Mouse (Mus musculus) layer of hippocampus, adult 18-20 months (tissue): ENCODE results near the gene Sumo1. TPM values are rescaled to one million over a fixed set of nuclear protein-coding genes. Genes with fewer than 3 reads are reported as not detected.

ENCODE experiments used
- DNase-seq, 2 experiments: peaks; one replicate each; pipeline ENCODE4 v3.0.0; 2022; ENCODE audit warnings: low spot score in 2 of 2
- total RNA-seq, 2 experiments: library from RNA; stranded (reverse); gene quantifications; 2 replicates each; pipeline ENCODE4 v1.2.3; 2021

Gene Sumo1
- total RNA-seq, 2 experiments from 2014 or later: 117 to 119 TPM

GRCm38 (mm10) chr1:59550996-59551395, 119.6 kb downstream of the Sumo1 start:
- DNase-seq: no peak

- no peak for DNase-seq
These were observed 120.4 kb downstream of the Sumo1 start for GRCm38 (mm10) chr1:59550227-59550626.

GRCm38 (mm10) chr1:59549036-59549675, 121.5 kb downstream of the Sumo1 start:
- no peak for DNase-seq

GRCm38 (mm10) chr1:59548486-59548885, 122.1 kb downstream of the Sumo1 start:
- no peak for DNase-seq

GRCm38 (mm10) chr1:59543911-59544310, 126.7 kb downstream of the Sumo1 start:
- DNase-seq: no peak

- no peak for DNase-seq
These were observed 128.4 kb downstream of the Sumo1 start for GRCm38 (mm10) chr1:59542231-59542630.

- DNase-seq: no peak
These were observed 129.2 kb downstream of the Sumo1 start for GRCm38 (mm10) chr1:59541271-59542020.

- no peak for DNase-seq
These were observed 130.0 kb downstream of the Sumo1 start for GRCm38 (mm10) chr1:59540537-59541148.

- DNase-seq: no peak
These were observed 132.3 kb downstream of the Sumo1 start for GRCm38 (mm10) chr1:59538381-59538780.

Other genes with a start within 250 kb of the Sumo1 start
- 1 to 10 TPM; 8.4 to 9.0 TPM for gene Fzd7, start 188.4 kb downstream of the Sumo1 start, total RNA-seq
- gene Gm973, start 154.6 kb downstream of the Sumo1 start, total RNA-seq: 10 to 100 TPM; 14.8 to 15.1 TPM
- gene Nop58, start 14.1 kb upstream of the Sumo1 start, total RNA-seq: 10 to 100 TPM; 53.8 to 57.1 TPM
- gene Bmpr2, start 92.6 kb upstream of the Sumo1 start, total RNA-seq: 10 to 100 TPM; 87.9 to 90.0 TPM
- 10 to 100 TPM; 57.7 to 58.8 TPM for gene Fam117b, start 242.2 kb upstream of the Sumo1 start, total RNA-seq